Mouse (Mus musculus): Measurements from ENCODE around the gene Spint5. TPM values are rescaled to one million over a fixed set of nuclear protein-coding genes. Genes with fewer than 3 reads are reported as not detected.

The Spint5 gene
- total and polyA plus RNA-seq, 3 experiments = not detected

- Histone ChIP-seq H3K9me3 (replicated peaks; ENCODE audit: insufficient read depth, low read length) (no peaks in the 10 kb centered on the region), H3K27ac (ENCODE audit: control insufficient read depth, low read depth, low read length) (no peak overlapping the region), H3K4me3 (ENCODE audit: control insufficient read depth in 1 of 2, insufficient read depth in 1 of 2, low read depth in 2 of 2, low read length in 2 of 2) (no peak overlapping the region), H3K79me2 (ENCODE audit: control insufficient read depth, insufficient read depth, low read length, poor library complexity) (no peaks in the 10 kb centered on the region), H3K36me3 (ENCODE audit: control insufficient read depth in 1 of 2, insufficient read depth in 2 of 2, low read length in 2 of 2) (no peaks in the 10 kb centered on the region), H3K4me1 (ENCODE audit: control insufficient read depth in 1 of 2, insufficient read depth in 2 of 2, low read length in 2 of 2) (peaks cover 2% of the 10 kb centered on the region in 2 experiments; a peak in 1 of 4 replicates), H3K27me3 (ENCODE audit: control insufficient read depth in 1 of 2, insufficient read depth in 2 of 2, low read length in 2 of 2) (peaks cover 0 to 8% of the 10 kb centered on the region in 2 experiments; a peak in 2 of 4 replicates), H3K9ac (ENCODE audit: control insufficient read depth, low read depth, low read length, poor library complexity, severe bottlenecking) (no peak overlapping the region)
- DNase-seq (ENCODE audit: low read depth, low spot score) = no peak
- TF ChIP-seq BHLHE40 (IDR thresholded peaks at IDR 0.05; ENCODE audit: borderline replicate concordance, low read depth, low read length) (no peak), UBTF (IDR thresholded peaks at IDR 0.05; ENCODE audit: borderline replicate concordance, insufficient read depth, low read depth, low read length) (no peak), ZMIZ1 (IDR thresholded peaks at IDR 0.05; ENCODE audit: low read depth, low read length) (no peak)
Measured at GRCm38 (mm10) chr2:164734839-164735238, 19.7 kb downstream of the Spint5 start.

- Histone ChIP-seq H3K4me1 (ENCODE audit: control insufficient read depth in 1 of 2, insufficient read depth in 2 of 2, low read length in 2 of 2) (peaks cover 2 to 4% of the 10 kb centered on the region in 2 experiments; a peak in 1 of 4 replicates), H3K4me3 (ENCODE audit: control insufficient read depth in 1 of 2, insufficient read depth in 1 of 2, low read depth in 2 of 2, low read length in 2 of 2) (no peak overlapping the region), H3K36me3 (ENCODE audit: control insufficient read depth in 1 of 2, insufficient read depth in 2 of 2, low read length in 2 of 2) (no peaks in the 10 kb centered on the region), H3K9ac (ENCODE audit: control insufficient read depth, low read depth, low read length, poor library complexity, severe bottlenecking) (no peak overlapping the region), H3K79me2 (ENCODE audit: control insufficient read depth, insufficient read depth, low read length, poor library complexity) (no peaks in the 10 kb centered on the region), H3K9me3 (replicated peaks; ENCODE audit: insufficient read depth, low read length) (no peaks in the 10 kb centered on the region), H3K27me3 (ENCODE audit: control insufficient read depth in 1 of 2, insufficient read depth in 2 of 2, low read length in 2 of 2) (peaks cover 0 to 8% of the 10 kb centered on the region in 2 experiments; a peak in 2 of 4 replicates), H3K27ac (ENCODE audit: control insufficient read depth, low read depth, low read length) (no peak overlapping the region)
- DNase-seq (ENCODE audit: low read depth, low spot score) = no peak
- TF ChIP-seq MAFK (IDR thresholded peaks at IDR 0.05; ENCODE audit: borderline replicate concordance, low read depth, low read length) (no peak), POLR2AphosphoS2 (IDR thresholded peaks at IDR 0.05; ENCODE audit: low read length) (no peak), SMC3 (IDR thresholded peaks at IDR 0.05; ENCODE audit: low read depth, low read length) (no peak), MEF2A (IDR thresholded peaks at IDR 0.05; ENCODE audit: extremely low read depth, insufficient replicate concordance, low read depth, low read length, poor library complexity, severe bottlenecking) (no peak), ELF1 (IDR thresholded peaks at IDR 0.05; ENCODE audit: low read depth, low read length) (no peak), ZC3H11A (IDR thresholded peaks at IDR 0.05; ENCODE audit: low read depth, low read length) (no peak), ZNF384 (IDR thresholded peaks at IDR 0.05; ENCODE audit: low read depth, low read length) (no peak), RCOR1 (IDR thresholded peaks at IDR 0.05; ENCODE audit: low read depth, low read length) (no peak), TBP (IDR thresholded peaks at IDR 0.05; ENCODE audit: low read depth, low read length) (no peak), MXI1 (IDR thresholded peaks at IDR 0.05; ENCODE audit: low read depth, low read length) (no peak), EP300 (IDR thresholded peaks at IDR 0.05; ENCODE audit: low read depth in 1 of 2, low read length in 2 of 2) (no peak), ZKSCAN1 (IDR thresholded peaks at IDR 0.05; ENCODE audit: low read depth, low read length) (no peak), NRF1 (IDR thresholded peaks at IDR 0.05; ENCODE audit: insufficient read depth, low read depth, low read length, poor library complexity, severe bottlenecking) (no peak), USF1 (IDR thresholded peaks at IDR 0.05; ENCODE audit: low read depth, low read length) (no peak), UBTF (IDR thresholded peaks at IDR 0.05; ENCODE audit: borderline replicate concordance, insufficient read depth, low read depth, low read length) (no peak)
Measured at GRCm38 (mm10) chr2:164735446-164735845, 20.3 kb downstream of the Spint5 start.

Measured in MEL (cell line).